Mouse (Mus musculus) cortical plate, adult 2 months (tissue): ENCODE measurements at regions not wholly inside any gene's neighbourhood (a gene's known extent, or its start where the extent isn't known, plus 50 kb on each side); places are given as distances from the start of the nearest gene placed in this dataset.

Experiments used
- CTCF ChIP-seq: fragments of 200-500 bp; IDR thresholded peaks from 2 replicates; pipeline ENCODE4 v1.5.1; 2011; ENCODE audit warnings: mild to moderate bottlenecking, control low read depth, low read length; ENCODE audit not compliant: insufficient read depth; ENCODE audit errors: extremely low read depth
- POLR2A ChIP-seq: fragments of 200-500 bp; IDR thresholded peaks from 2 replicates; pipeline ENCODE4 v1.6.1; 2011; ENCODE audit warnings: mild to moderate bottlenecking, low read length, control low read depth; ENCODE audit not compliant: insufficient read depth; ENCODE audit errors: extremely low read depth

GRCm38 (mm10) chr11:39524866-39525649, 1169.9 kb downstream of the Mat2b start:
- TF ChIP-seq POLR2A (no peak), CTCF (no peak)
